22 mouse cellular contexts compared by ENCODE assay signal in the genomic region with DNA sequence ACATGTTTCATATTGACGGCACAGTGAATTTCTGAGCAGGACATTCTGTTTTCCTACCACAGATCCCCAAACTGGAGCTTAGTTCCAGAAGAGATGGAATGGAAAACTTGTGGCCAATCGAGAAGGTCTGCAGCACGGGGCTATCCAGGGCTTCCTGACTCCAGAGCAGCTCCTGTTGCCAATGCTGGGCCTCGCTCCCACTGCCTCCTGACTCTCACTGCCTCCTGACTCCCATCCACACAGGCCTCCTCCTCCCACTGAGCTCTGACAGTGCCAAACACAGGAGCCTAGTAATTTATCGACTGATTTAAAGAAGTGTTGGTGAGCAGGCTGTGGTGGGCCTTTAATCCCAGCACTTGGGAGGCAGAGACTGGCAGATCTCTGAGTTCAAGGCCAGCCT.
"Had no signal": no experiment of that assay in that cellular context is flagged by ENCODE, and none has a peak within 500 bp of the region (broad histone marks: within the 10 kb centered on the region; RNA-seq: fewer than 3 reads in every experiment).

No protein-coding gene starts in this region.

- H3K9me3 ChIP-seq: limb, embryonic 12.5 days; limb, embryonic 15.5 days; midbrain, embryonic 12.5 days; midbrain, embryonic 15.5 days; neural tube, embryonic 12.5 days; neural tube, embryonic 15.5 days had no signal

- H3K4me1 ChIP-seq: limb, embryonic 12.5 days; limb, embryonic 15.5 days; midbrain, embryonic 12.5 days; midbrain, embryonic 15.5 days; neural tube, embryonic 12.5 days; neural tube, embryonic 15.5 days had no signal

- H3K27ac ChIP-seq: limb, embryonic 12.5 days; limb, embryonic 15.5 days; liver, embryonic 14.5 days; macrophage; midbrain, embryonic 12.5 days; midbrain, embryonic 15.5 days; neural tube, embryonic 12.5 days; neural tube, embryonic 15.5 days; stomach, postnatal 0 days had no signal

- DNase-seq: kidney, postnatal 10 days; kidney, postnatal 36 days; left cerebral cortex, postnatal 4 days; liver, postnatal 0 days; lung, embryonic 14.5 days; right cerebral cortex, adult 18-20 months; right cerebral cortex, postnatal 14 days; right cerebral cortex, postnatal 4 days; thymus, adult 2 months; thymus, postnatal 14 days; thymus, postnatal 4 days had no signal

- H3K27me3 ChIP-seq: limb, embryonic 12.5 days; limb, embryonic 15.5 days; midbrain, embryonic 12.5 days; midbrain, embryonic 15.5 days; neural tube, embryonic 12.5 days; neural tube, embryonic 15.5 days had no signal

- H3K4me3 ChIP-seq: limb, embryonic 12.5 days; limb, embryonic 15.5 days; midbrain, embryonic 12.5 days; midbrain, embryonic 15.5 days; neural tube, embryonic 12.5 days; neural tube, embryonic 15.5 days had no signal

- H3K4me2 ChIP-seq: limb, embryonic 12.5 days; limb, embryonic 15.5 days; liver, embryonic 11.5 days; lung, embryonic 14.5 days; midbrain, embryonic 12.5 days; midbrain, embryonic 15.5 days; neural tube, embryonic 12.5 days; neural tube, embryonic 15.5 days had no signal

- H3K9ac ChIP-seq: limb, embryonic 12.5 days; limb, embryonic 15.5 days; liver, embryonic 14.5 days; liver, postnatal 0 days; lung, embryonic 14.5 days; midbrain, embryonic 12.5 days; midbrain, embryonic 15.5 days; neural tube, embryonic 12.5 days; neural tube, embryonic 15.5 days had no signal

- ATAC-seq: liver, postnatal 0 days; lung, postnatal 0 days; midbrain, embryonic 15.5 days had no signal
